Mouse (Mus musculus) midbrain, embryonic 13.5 days (tissue): ENCODE results near the gene Ift122. TPM values are rescaled to one million over a fixed set of nuclear protein-coding genes. Genes with fewer than 3 reads are reported as not detected.

Experiments used
- ATAC-seq: fragments of 200-750 bp; cut with Nextera tagmentation; 2 replicates; pipeline ENCODE4 v1.8.0; 2017; ENCODE audit warnings: mild to moderate bottlenecking, moderate TSS enrichment, moderate library complexity
- H3K27ac ChIP-seq: fragments of 300-500 bp; sonication (generic); 2 replicates; pipeline ENCODE4 v1.5.1; 2015; ENCODE audit warnings: inconsistent platforms, mild to moderate bottlenecking, moderate library complexity
- H3K27me3 ChIP-seq: fragments of 300-500 bp; sonication (generic); 2 replicates; pipeline ENCODE4 v1.6.1; 2015; ENCODE audit warnings: mild to moderate bottlenecking, inconsistent platforms
- H3K36me3 ChIP-seq: fragments of 300-500 bp; sonication (generic); 2 replicates; pipeline ENCODE4 v1.6.1; 2015; ENCODE audit warnings: mild to moderate bottlenecking, inconsistent platforms
- H3K4me1 ChIP-seq: fragments of 300-500 bp; sonication (generic); replicated peaks from 2 replicates; pipeline ENCODE4 v1.6.1; 2015; ENCODE audit warnings: inconsistent platforms
- H3K4me2 ChIP-seq: fragments of 300-500 bp; sonication (generic); replicated peaks from 2 replicates; pipeline ENCODE4 v1.6.1; 2015; ENCODE audit warnings: moderate library complexity, mild to moderate bottlenecking, inconsistent platforms
- H3K4me3 ChIP-seq: fragments of 300-500 bp; sonication (generic); replicated peaks from 2 replicates; pipeline ENCODE4 v1.5.1; 2015; ENCODE audit warnings: mild to moderate bottlenecking, inconsistent platforms
- H3K9ac ChIP-seq: fragments of 300-500 bp; sonication (generic); replicated peaks from 2 replicates; pipeline ENCODE4 v1.6.1; 2015; ENCODE audit warnings: mild to moderate bottlenecking, inconsistent platforms
- H3K9me3 ChIP-seq: fragments of 300-500 bp; sonication (generic); 2 replicates; pipeline ENCODE4 v1.6.1; 2016; ENCODE audit warnings: mild to moderate bottlenecking, inconsistent platforms
- WGBS: fragments of 180-500 bp; shearing (Covaris S2); methylation state at CpG from one replicate; pipeline ENCODE4 v1.1.7; 2015; 5-methylcytosine and 5-hydroxymethylcytosine counted together
- polyA plus RNA-seq: library from polyadenylated mRNA; unstranded; fragments of >200 nt; fragmentation: Nextera tagmentation; extraction: Ambion mirVana; gene quantifications from 2 replicates; pipeline ENCODE4 v1.2.1, GENCODE M21; 2015

Gene Ift122
- polyA plus RNA-seq, 1 experiment from 2014 or later, result 28.8 TPM

DNA sequence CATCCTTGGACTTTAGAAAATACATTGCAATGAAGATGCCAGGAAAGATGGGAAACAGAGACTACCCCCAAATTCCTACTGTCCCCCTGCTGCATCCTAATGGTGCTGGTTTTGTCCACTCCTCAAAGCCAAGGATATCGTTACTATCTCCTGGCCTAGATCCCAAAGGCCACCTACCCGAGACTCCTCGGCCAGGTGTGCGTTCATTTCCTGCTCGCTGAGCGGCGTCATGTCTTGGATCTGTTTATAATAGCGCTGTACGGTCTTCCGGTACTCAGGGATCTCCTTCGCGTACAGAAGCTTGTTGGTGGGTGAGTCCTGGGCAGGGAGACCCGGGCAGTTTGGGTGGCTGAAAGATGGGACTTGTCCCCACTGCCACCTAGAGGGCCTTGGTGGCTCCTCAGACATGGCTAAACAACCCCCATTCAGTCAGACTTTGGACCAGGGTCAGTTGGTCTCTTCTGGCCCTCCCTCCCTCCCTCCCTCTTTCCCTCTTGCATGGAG is 103.2 kb downstream of the Ift122 start:
- no peak overlapping the region for H3K27ac ChIP-seq

DNA sequence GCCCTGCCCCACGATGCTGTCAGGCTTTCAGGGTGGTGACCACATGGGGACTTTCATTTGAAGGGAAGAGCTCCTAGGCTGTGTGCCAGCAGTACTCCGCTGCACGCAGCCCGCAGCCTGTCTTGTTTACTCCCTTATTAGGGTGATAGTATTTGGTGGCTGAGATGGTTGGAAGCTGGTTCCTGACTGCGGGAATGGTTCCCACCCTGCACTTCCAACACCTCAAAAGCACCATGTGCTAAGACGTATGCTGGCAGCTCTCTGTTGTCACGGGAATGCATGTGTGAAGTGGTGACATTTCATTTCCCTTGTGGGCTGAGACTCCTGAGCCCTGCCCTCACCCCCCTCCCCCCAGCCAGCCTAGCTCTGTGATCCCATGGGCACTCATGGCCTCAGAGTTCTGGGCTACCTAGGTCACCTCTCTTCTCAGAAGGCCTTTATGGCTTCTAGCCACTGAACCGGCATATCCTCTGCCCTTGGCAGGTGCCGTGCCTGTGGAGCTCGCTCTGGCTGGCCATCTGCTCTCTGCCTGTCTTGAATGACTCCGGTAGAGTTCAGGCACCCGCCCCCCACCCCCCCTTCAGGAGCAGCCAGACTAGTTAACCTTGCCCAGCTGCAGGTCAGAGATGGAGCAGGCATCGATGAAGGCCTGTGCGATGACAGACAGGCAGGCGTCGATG is 103.8 kb downstream of the Ift122 start:
- no peak for ATAC-seq
- H3K4me3 ChIP-seq, result no peak overlapping the region
- H3K9me3 ChIP-seq, result no peaks in the 10 kb centered on the region
- H3K27me3 ChIP-seq, result no peaks in the 10 kb centered on the region
- H3K27ac ChIP-seq, result no peak overlapping the region
- peaks cover 16% of the 10 kb centered on the region for H3K4me1 ChIP-seq
- 52% methylated on average over 16 of the region's 16 CpGs for WGBS
- H3K9ac ChIP-seq, result no peak overlapping the region
- H3K4me2 ChIP-seq, result no peak overlapping the region
- H3K36me3 ChIP-seq, result no peaks in the 10 kb centered on the region

More for the DNA sequence above, 103.2 kb downstream of the Ift122 start:
- Histone ChIP-seq H3K4me2 (no peak overlapping the region), H3K9me3 (no peaks in the 10 kb centered on the region), H3K9ac (no peak overlapping the region), H3K27me3 (no peaks in the 10 kb centered on the region), H3K36me3 (no peaks in the 10 kb centered on the region), H3K4me3 (no peak overlapping the region), H3K4me1 (peaks cover 16% of the 10 kb centered on the region)
- 88% methylated on average over 13 of the region's 13 CpGs for WGBS
- no peak for ATAC-seq

GRCm38 (mm10) chr6:115957681-115958080 is 104.4 kb downstream of the Ift122 start:
- no peak for ATAC-seq
- Histone ChIP-seq H3K4me3 (no peak overlapping the region), H3K4me2 (no peak overlapping the region), H3K36me3 (no peaks in the 10 kb centered on the region), H3K9ac (no peak overlapping the region), H3K27ac (no peak overlapping the region), H3K27me3 (no peaks in the 10 kb centered on the region), H3K9me3 (no peaks in the 10 kb centered on the region), H3K4me1 (peaks cover 16% of the 10 kb centered on the region)
- 36% methylated on average over 6 of the region's 6 CpGs for WGBS

DNA sequence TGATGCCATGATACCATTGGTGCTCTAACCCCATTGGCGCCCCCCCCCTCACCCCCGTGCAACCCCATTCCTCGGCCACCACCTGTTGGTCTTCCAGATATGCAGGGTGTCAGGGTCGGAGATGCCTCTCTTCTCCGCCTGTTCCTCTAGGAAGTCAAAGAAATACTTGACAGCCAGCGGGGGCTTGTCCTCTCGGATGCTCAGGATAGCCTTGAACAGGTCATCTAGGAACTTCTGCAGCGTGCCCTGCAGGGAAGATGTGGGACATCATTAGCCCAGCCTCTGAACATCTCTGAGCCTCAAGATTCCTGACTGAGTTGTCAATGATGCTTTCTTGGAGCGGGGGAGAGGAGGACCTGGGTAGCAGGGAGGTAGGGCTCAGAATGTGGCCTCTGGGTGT is 105.2 kb downstream of the Ift122 start:
- no peaks in the 10 kb centered on the region for H3K27me3 ChIP-seq
- no peak overlapping the region for H3K27ac ChIP-seq
- ATAC-seq, result no peak
- H3K9ac ChIP-seq, result no peak overlapping the region
- no peak overlapping the region for H3K4me3 ChIP-seq
- no peaks in the 10 kb centered on the region for H3K36me3 ChIP-seq
- H3K4me2 ChIP-seq, result no peak overlapping the region
- WGBS, result 93% methylated on average over 9 of the region's 9 CpGs
- no peaks in the 10 kb centered on the region for H3K9me3 ChIP-seq
- peaks cover 16% of the 10 kb centered on the region for H3K4me1 ChIP-seq

DNA sequence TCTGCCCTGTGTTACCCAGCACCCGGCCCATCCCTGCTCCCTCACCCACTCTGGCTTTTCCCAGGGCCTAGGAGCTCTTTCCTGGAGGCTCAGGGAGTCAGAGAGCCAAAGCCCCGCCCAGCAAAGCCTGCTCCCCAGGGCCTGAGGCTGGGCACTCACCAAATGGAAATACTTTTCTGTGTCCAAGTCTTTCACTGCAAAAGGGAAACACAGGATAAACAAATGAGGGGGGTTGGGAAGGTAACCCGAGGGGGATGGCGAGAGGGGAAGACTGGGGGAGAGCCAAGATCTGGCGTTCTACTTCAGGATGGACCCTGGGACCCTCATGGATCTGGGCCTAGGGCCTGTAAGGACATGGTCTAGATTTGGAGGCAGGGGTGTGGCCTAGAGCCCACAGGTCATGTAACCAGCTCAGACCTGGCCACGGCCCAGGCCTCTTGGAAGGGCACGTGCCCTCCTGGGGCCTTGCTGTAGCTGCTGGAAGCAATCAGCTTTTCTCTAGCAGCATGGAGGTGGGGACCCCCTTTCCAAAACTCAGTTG is 106.0 kb downstream of the Ift122 start:
- H3K27ac ChIP-seq, result no peak overlapping the region
- WGBS, result 83% methylated on average over 7 of the region's 7 CpGs
- no peaks in the 10 kb centered on the region for H3K27me3 ChIP-seq
- no peaks in the 10 kb centered on the region for H3K9me3 ChIP-seq
- ATAC-seq, result no peak
- peaks cover 16% of the 10 kb centered on the region for H3K4me1 ChIP-seq
- H3K4me3 ChIP-seq, result no peak overlapping the region
- no peaks in the 10 kb centered on the region for H3K36me3 ChIP-seq
- no peak overlapping the region for H3K9ac ChIP-seq
- H3K4me2 ChIP-seq, result no peak overlapping the region

- Histone ChIP-seq H3K36me3 (no peaks in the 10 kb centered on the region), H3K9me3 (no peaks in the 10 kb centered on the region), H3K9ac (no peak overlapping the region), H3K27me3 (no peaks in the 10 kb centered on the region), H3K4me2 (no peak overlapping the region), H3K4me1 (peaks cover 16% of the 10 kb centered on the region), H3K27ac (no peak overlapping the region), H3K4me3 (no peak overlapping the region)
- no peak for ATAC-seq
- WGBS, result 90% methylated on average over 19 of the region's 19 CpGs
Observed at GRCm38 (mm10) chr6:115960322-115960721, 107.1 kb downstream of the Ift122 start.

DNA sequence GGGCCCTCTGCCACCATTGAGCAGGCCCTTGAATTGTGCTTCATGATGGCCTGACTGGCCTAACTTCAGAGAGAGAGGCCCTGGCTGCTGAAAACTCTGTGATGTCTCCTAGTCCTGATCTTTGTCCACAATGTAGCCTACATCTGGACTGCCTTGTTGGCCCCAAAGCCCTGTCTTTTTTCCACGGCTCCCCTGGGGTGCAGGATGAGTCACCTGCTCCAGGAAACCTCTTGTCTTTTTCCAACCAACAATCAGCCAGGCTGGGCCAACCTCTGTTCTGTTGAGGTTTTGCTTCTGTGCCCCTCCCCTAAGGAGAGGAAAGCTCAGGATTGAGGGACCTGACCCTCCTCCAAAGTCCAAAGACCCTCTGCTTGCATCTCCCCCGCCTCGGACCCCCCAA is 108.5 kb downstream of the Ift122 start:
- WGBS, result 87% methylated on average over 3 of the region's 3 CpGs
- H3K9ac ChIP-seq, result no peak overlapping the region
- no peaks in the 10 kb centered on the region for H3K36me3 ChIP-seq
- no peak overlapping the region for H3K27ac ChIP-seq
- no peak for ATAC-seq
- peaks cover 12% of the 10 kb centered on the region for H3K4me1 ChIP-seq
- H3K4me2 ChIP-seq, result no peak overlapping the region
- H3K9me3 ChIP-seq, result no peaks in the 10 kb centered on the region
- no peak overlapping the region for H3K4me3 ChIP-seq
- H3K27me3 ChIP-seq, result no peaks in the 10 kb centered on the region

GRCm38 (mm10) chr6:115962439-115963085 is 109.3 kb downstream of the Ift122 start:
- 35% methylated on average over 23 of the region's 23 CpGs for WGBS
- Histone ChIP-seq H3K4me2 (no peak overlapping the region), H3K27me3 (no peaks in the 10 kb centered on the region), H3K9me3 (no peaks in the 10 kb centered on the region), H3K27ac (no peak overlapping the region), H3K36me3 (no peaks in the 10 kb centered on the region), H3K4me3 (no peak overlapping the region), H3K9ac (no peak overlapping the region), H3K4me1 (peaks cover 4% of the 10 kb centered on the region)
- ATAC-seq, result no peak

DNA sequence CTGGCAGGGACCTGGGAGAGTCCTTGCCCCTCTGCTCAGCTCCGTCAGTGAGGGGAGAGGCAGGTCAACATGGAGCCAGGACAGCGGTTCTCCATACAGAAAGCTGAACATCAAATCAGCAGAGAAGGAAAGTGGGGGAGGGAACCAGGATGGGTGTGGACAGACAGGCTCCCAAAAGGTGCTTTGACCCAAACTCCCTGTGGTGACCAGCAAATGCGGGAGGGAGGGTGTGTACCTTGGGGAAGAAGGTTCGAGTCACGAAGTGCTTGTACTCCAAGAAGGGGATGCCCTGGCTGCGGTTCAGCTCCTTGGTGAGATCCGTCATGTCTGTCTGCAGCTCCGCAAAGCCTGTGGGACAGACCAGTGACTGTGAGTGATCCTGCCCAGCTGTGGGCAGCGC is 110.4 kb downstream of the Ift122 start:
- no peak overlapping the region for H3K4me2 ChIP-seq
- no peak overlapping the region for H3K4me3 ChIP-seq
- H3K27me3 ChIP-seq, result no peaks in the 10 kb centered on the region
- H3K27ac ChIP-seq, result no peak overlapping the region
- no peak overlapping the region for H3K9ac ChIP-seq
- H3K9me3 ChIP-seq, result no peaks in the 10 kb centered on the region
- WGBS, result 81% methylated on average over 9 of the region's 9 CpGs
- no peaks in the 10 kb centered on the region for H3K36me3 ChIP-seq
- no peak for ATAC-seq
- peaks cover 10% of the 10 kb centered on the region for H3K4me1 ChIP-seq

DNA sequence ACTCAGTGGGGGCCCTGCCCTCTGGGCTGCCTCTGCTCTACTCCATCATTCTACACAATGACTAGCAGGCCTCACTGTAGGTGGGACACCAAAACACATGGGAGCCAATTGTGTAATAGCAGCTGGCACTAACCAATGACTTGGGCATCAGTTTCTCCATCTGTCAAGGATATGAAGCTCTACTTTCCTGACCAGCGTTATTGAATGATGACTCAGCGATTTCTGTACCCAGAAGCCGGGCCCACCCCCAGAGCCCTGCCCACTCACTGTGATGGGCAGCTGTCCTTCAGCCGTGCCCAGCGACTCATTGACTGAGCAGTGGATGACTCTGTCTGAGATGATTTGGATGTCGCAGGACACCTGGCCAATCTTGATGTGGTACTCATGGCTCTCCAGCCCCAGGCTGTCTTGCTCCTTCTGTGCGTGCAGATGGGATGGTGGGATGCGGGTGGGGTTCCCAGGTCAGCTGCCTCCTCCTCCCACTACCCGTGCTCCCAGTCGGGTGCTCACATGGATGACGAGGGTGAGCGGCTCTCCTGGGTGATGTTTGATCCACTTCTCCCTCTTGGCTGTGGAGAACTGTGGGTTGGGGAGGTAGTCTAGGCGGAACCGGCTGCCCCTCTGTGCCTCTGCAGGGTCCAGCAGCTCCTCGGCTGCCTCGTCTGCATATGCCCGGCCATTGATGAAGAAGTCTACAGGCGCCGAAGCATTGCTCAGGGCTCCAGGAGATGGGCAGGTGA is 113.1 kb downstream of the Ift122 start:
- no peaks in the 10 kb centered on the region for H3K27me3 ChIP-seq
- H3K4me3 ChIP-seq, result no peak overlapping the region
- no peak for ATAC-seq
- H3K9me3 ChIP-seq, result no peaks in the 10 kb centered on the region
- H3K4me1 ChIP-seq, result peaks cover 16% of the 10 kb centered on the region
- H3K27ac ChIP-seq, result no peak overlapping the region
- no peak overlapping the region for H3K4me2 ChIP-seq
- no peak overlapping the region for H3K9ac ChIP-seq
- WGBS, result 93% methylated on average over 19 of the region's 19 CpGs
- no peaks in the 10 kb centered on the region for H3K36me3 ChIP-seq

DNA sequence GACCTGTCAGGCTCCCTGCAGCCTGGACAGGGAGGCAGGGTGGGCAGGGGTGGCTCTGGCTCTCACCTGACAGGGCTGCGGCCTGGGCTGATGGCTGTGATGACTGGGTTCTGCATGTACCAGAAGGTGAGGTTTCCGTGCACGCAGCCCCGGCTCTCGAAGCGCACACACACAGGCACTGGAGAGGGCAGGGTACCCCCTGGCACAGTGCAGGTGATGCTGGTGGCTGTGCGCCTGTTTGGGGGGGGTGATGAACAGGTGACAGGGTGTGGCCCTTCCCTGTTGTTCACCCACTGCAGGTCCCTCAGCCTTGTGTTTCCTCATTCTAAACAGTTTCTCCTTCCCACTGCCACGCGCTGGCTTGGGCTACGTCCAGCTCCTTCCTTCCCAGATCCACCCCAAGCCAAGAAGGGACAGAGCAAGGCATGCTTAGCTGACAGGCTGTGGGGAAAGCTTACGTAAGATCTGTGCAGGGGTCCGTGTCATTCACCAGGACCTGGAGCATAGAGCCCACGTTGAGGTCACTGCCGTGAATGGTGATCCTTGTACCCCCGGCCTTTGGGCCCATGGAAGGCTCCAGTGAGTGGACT is 114.1 kb downstream of the Ift122 start:
- Histone ChIP-seq H3K9me3 (no peaks in the 10 kb centered on the region), H3K4me3 (no peak overlapping the region), H3K9ac (no peak overlapping the region), H3K4me2 (no peak overlapping the region), H3K36me3 (no peaks in the 10 kb centered on the region), H3K4me1 (peaks cover 26% of the 10 kb centered on the region), H3K27me3 (no peaks in the 10 kb centered on the region), H3K27ac (no peak overlapping the region)
- 91% methylated on average over 15 of the region's 15 CpGs for WGBS
- ATAC-seq, result no peak

DNA sequence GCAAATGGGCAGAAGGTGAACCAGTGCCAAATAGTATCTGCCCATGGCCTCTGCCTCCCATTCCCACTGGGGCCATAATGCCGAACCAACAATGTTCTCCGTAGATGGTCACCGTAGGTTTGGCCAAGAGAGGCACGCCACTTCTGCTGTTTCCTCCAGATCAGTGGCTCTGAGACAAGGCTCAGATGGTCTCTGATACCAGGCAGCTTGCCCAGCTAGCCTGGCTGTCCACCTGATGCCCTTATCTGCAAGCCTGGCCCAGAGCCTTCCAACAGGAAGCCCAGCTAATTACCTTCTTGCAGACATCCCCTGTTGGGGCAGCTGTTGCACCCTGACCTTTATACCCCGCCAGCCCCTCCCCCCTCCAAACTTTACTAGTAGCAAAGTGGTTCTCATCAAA is 114.8 kb downstream of the Ift122 start:
- no peak for ATAC-seq
- H3K36me3 ChIP-seq, result no peaks in the 10 kb centered on the region
- H3K4me3 ChIP-seq, result no peak overlapping the region
- H3K4me1 ChIP-seq, result peaks cover 29% of the 10 kb centered on the region
- H3K9ac ChIP-seq, result no peak overlapping the region
- H3K9me3 ChIP-seq, result no peaks in the 10 kb centered on the region
- no peak overlapping the region for H3K27ac ChIP-seq
- 82% methylated on average over 5 of the region's 5 CpGs for WGBS
- no peak overlapping the region for H3K4me2 ChIP-seq
- H3K27me3 ChIP-seq, result no peaks in the 10 kb centered on the region
